Mouse (Mus musculus) heart, postnatal 10 days (tissue): Measurements from ENCODE around the gene Fbxw10. TPM values are rescaled to one million over a fixed set of nuclear protein-coding genes. Genes with fewer than 3 reads are reported as not detected.

Experiments used
- DNase-seq, 2 experiments: peaks; one replicate each; pipeline ENCODE4 v3.0.0; 2021
- intact Hi-C: fragments of 180-260 bp; cut with DNase I; formaldehyde crosslinking; loops from one replicate; pipeline ENCODE4 v1.15.1; 2025
- total RNA-seq, 2 experiments: library from RNA; stranded (reverse); gene quantifications; 2 replicates each; pipeline ENCODE4 v1.2.3; 2021

Gene Fbxw10
- total RNA-seq = under 1 TPM; 0.26 to 0.27 TPM

GRCm38 (mm10) chr11:62846961-62847654, at the start of gene Fbxw10:
Fbxw10 (plus strand) TSS chr11:62847069.
- peak; percentile 29 to 35 for DNase-seq
- intact Hi-C loops = no loop called here

GRCm38 (mm10) chr11:62804119-62804518, 42.8 kb upstream of the Fbxw10 start:
- DNase-seq = no peak
- intact Hi-C loops = no loop called here

GRCm38 (mm10) chr11:62807965-62808364, 38.9 kb upstream of the Fbxw10 start:
- intact Hi-C loops = loop anchor here (2.0 kb wide), 1 partner anchor 51 kb away; no protein-coding TSS in a partner anchor
- no peak for DNase-seq

- intact Hi-C loops = loop anchor here (2.0 kb wide), 1 partner anchor 52 kb away; no protein-coding TSS in a partner anchor
- peak; percentile 40 to 62 for DNase-seq
These were observed 37.7 kb upstream of the Fbxw10 start for GRCm38 (mm10) chr11:62809201-62809600.

GRCm38 (mm10) chr11:62812268-62812667, 34.6 kb upstream of the Fbxw10 start:
- DNase-seq = no peak
- intact Hi-C loops = no loop called here

GRCm38 (mm10) chr11:62813497-62813896, 33.4 kb upstream of the Fbxw10 start:
- no peak for DNase-seq
- intact Hi-C loops = no loop called here

GRCm38 (mm10) chr11:62813970-62814624, 32.8 kb upstream of the Fbxw10 start:
- no peak for DNase-seq
- intact Hi-C loops = no loop called here

GRCm38 (mm10) chr11:62814625-62815024, 32.2 kb upstream of the Fbxw10 start:
- DNase-seq = no peak
- intact Hi-C loops = no loop called here

GRCm38 (mm10) chr11:62815438-62815837, 31.4 kb upstream of the Fbxw10 start:
- intact Hi-C loops = no loop called here
- DNase-seq = no peak

GRCm38 (mm10) chr11:62816591-62816990, 30.3 kb upstream of the Fbxw10 start:
- no peak for DNase-seq
- intact Hi-C loops = no loop called here

GRCm38 (mm10) chr11:62819059-62819686, 27.7 kb upstream of the Fbxw10 start:
- intact Hi-C loops = no loop called here

GRCm38 (mm10) chr11:62820059-62820541, 26.8 kb upstream of the Fbxw10 start, which contains the start of gene Trim16:
Trim16 (plus strand) TSS chr11:62820231.
- intact Hi-C loops = loop anchor here (2.0 kb wide), 1 partner anchor 57 kb away; no protein-coding TSS in a partner anchor

More at GRCm38 (mm10) chr11:62819059-62819686, 27.7 kb upstream of the Fbxw10 start:
- DNase-seq = no peak

GRCm38 (mm10) chr11:62820661-62821437, 26.0 kb upstream of the Fbxw10 start:
- intact Hi-C loops = loop anchor here (2.0 kb wide), 1 partner anchor 56 kb away; no protein-coding TSS in a partner anchor
- DNase-seq = peak; percentile 52 to 60

More at GRCm38 (mm10) chr11:62820059-62820541, 26.8 kb upstream of the Fbxw10 start, which contains the start of gene Trim16:
- DNase-seq = peak; percentile 90 to 93

- DNase-seq = peak; percentile 43 to 49
- intact Hi-C loops = loop anchor here (2.0 kb wide), 1 partner anchor 55 kb away; no protein-coding TSS in a partner anchor
These were observed 25.0 kb upstream of the Fbxw10 start for GRCm38 (mm10) chr11:62821893-62822292.

GRCm38 (mm10) chr11:62824211-62824610, 22.7 kb upstream of the Fbxw10 start:
- DNase-seq = no peak
- intact Hi-C loops = no loop called here

- no peak for DNase-seq
- intact Hi-C loops = no loop called here
These were observed 21.4 kb upstream of the Fbxw10 start for GRCm38 (mm10) chr11:62825222-62826105.

- intact Hi-C loops = no loop called here
These were observed 20.6 kb upstream of the Fbxw10 start for GRCm38 (mm10) chr11:62826106-62826733.

GRCm38 (mm10) chr11:62827135-62827534, 19.7 kb upstream of the Fbxw10 start:
- DNase-seq = no peak
- intact Hi-C loops = no loop called here

More at GRCm38 (mm10) chr11:62826106-62826733, 20.6 kb upstream of the Fbxw10 start:
- no peak for DNase-seq

GRCm38 (mm10) chr11:62827911-62828310, 19.0 kb upstream of the Fbxw10 start:
- intact Hi-C loops = no loop called here
- no peak for DNase-seq
